8 mouse cellular contexts compared by ENCODE assay signal in genomic region chr14:55863773-55864172, GRCm38 (mm10). TPM values are rescaled to one million over a fixed set of nuclear protein-coding genes. Genes with fewer than 3 reads are reported as not detected.
DNase-seq lines count a peak whose midpoint lies in the region; ATAC-seq and TF ChIP-seq lines count a peak whose summit lies in the region.

No protein-coding gene starts in this region.

- WGBS in intestine, embryonic 16.5 days: 21% methylated on average over 7 of the region's 7 CpGs
- 24% methylated on average over 7 of the region's 7 CpGs for WGBS in liver, adult 2 months
- WGBS in neural tube, embryonic 11.5 days: 39% methylated on average over 7 of the region's 7 CpGs

- H3K79me2 ChIP-seq in liver, adult 2 months (ENCODE audit: control insufficient read depth, insufficient read depth, low read length): no peaks in the 10 kb centered on the region

- peaks cover 43% of the 10 kb centered on the region for H3K27me3 ChIP-seq in G1E (ENCODE audit: insufficient read depth, low read length)
- H3K27me3 ChIP-seq in intestine, embryonic 16.5 days (replicated peaks; ENCODE audit: control insufficient read depth, insufficient read depth, low read length): no peaks in the 10 kb centered on the region
- no peaks in the 10 kb centered on the region for H3K27me3 ChIP-seq in liver, adult 2 months (ENCODE audit: control insufficient read depth, insufficient read depth, low read length)
- H3K27me3 ChIP-seq in neural tube, embryonic 11.5 days (ENCODE audit: control insufficient read depth, insufficient read depth, low read length): no peaks in the 10 kb centered on the region

- H3K36me3 ChIP-seq in G1E (replicated peaks): no peaks in the 10 kb centered on the region
- H3K36me3 ChIP-seq in intestine, embryonic 16.5 days (ENCODE audit: control insufficient read depth, insufficient read depth, low read length): peaks cover 34% of the 10 kb centered on the region
- no peaks in the 10 kb centered on the region for H3K36me3 ChIP-seq in liver, adult 2 months (ENCODE audit: control insufficient read depth, insufficient read depth, low read length)
- H3K36me3 ChIP-seq in neural tube, embryonic 11.5 days (ENCODE audit: control insufficient read depth, insufficient read depth, low read length): peaks cover 14% of the 10 kb centered on the region

- TF ChIP-seq CTCF in G1E (IDR thresholded peaks at IDR 0.05; ENCODE audit: low read depth, low read length): peak; percentile 92
- peak; percentile 100 for TF ChIP-seq CTCF in gastrocnemius, adult 2 months (IDR thresholded peaks at IDR 0.05)
- TF ChIP-seq CTCF in liver, adult 2 months (IDR thresholded peaks at IDR 0.05; ENCODE audit: low read depth, low read length): peak; percentile 96

- peak; percentile 34; the same call in 1 of the 2 replicates for ATAC-seq in G1E (ENCODE audit: extremely low read depth, insufficient number of reproducible peaks, low FRiP score, poor library complexity, severe bottlenecking)
- ATAC-seq in intestine, embryonic 16.5 days: peak; percentile 68
- 0 out of 2 replicates have a peak, but pooled peaks have one; percentile 35 for ATAC-seq in neural tube, embryonic 11.5 days (ENCODE audit: insufficient read depth, low FRiP score, low TSS enrichment)

- intact Hi-C loops in gastrocnemius, adult 2 months (cut with DNase I): loop anchor here (1.0 to 2.0 kb wide), 2 partner anchors 41 to 83 kb away; no protein-coding TSS in a partner anchor

- H3K9ac ChIP-seq in intestine, embryonic 16.5 days (ENCODE audit: low read depth, low read length): no peak overlapping the region; the same call in 1 of the 2 replicates
- no peak overlapping the region for H3K9ac ChIP-seq in liver, adult 2 months (ENCODE audit: low read depth, low read length)
- H3K9ac ChIP-seq in neural tube, embryonic 11.5 days (ENCODE audit: low read length): no peak overlapping the region

- no peaks in the 10 kb centered on the region for H3K9me3 ChIP-seq in G1E (replicated peaks)
- no peaks in the 10 kb centered on the region for H3K9me3 ChIP-seq in intestine, embryonic 16.5 days (ENCODE audit: control insufficient read depth, low read length)
- H3K9me3 ChIP-seq in neural tube, embryonic 11.5 days (ENCODE audit: control insufficient read depth, low read length): no peaks in the 10 kb centered on the region

- no peak overlapping the region for H3K4me3 ChIP-seq in G1E (ENCODE audit: low read depth, low read length)
- H3K4me3 ChIP-seq in gastrocnemius, adult 2 months: no peak overlapping the region
- no peak overlapping the region for H3K4me3 ChIP-seq in intestine, embryonic 16.5 days (ENCODE audit: low read length)
- no peak overlapping the region for H3K4me3 ChIP-seq in liver, adult 2 months (ENCODE audit: insufficient read depth, low read depth, low read length)
- no peak overlapping the region for H3K4me3 ChIP-seq in neural tube, embryonic 11.5 days (ENCODE audit: low read depth, low read length)

- no peak for TF ChIP-seq POLR2A in liver, adult 2 months (IDR thresholded peaks at IDR 0.05; ENCODE audit: extremely low read depth, insufficient read depth, low read length)

- no peak overlapping the region for H3K27ac ChIP-seq in gastrocnemius, adult 2 months
- H3K27ac ChIP-seq in intestine, embryonic 16.5 days (ENCODE audit: low read length): no peak overlapping the region; the same call in 1 of the 2 replicates
- H3K27ac ChIP-seq in liver, adult 2 months (replicated peaks; ENCODE audit: insufficient read depth, low read depth, low read length): no peak overlapping the region
- H3K27ac ChIP-seq in neural tube, embryonic 11.5 days (ENCODE audit: low read depth, low read length): no peak overlapping the region

- DNase-seq in 416B (ENCODE audit: low read depth) (peak; percentile 75), G1E (ENCODE audit: low spot score) (peak; percentile 82)
- peak; percentile 69 for DNase-seq in cerebellum, adult 9-11 months
- DNase-seq in gastrocnemius, adult 2 months: peak; percentile 86
- DNase-seq in liver, adult 2 months (ENCODE audit: extremely low read depth, low read depth, low spot score): peak; percentile 33
- DNase-seq in neural tube, embryonic 11.5 days (ENCODE audit: low spot score): peak; percentile 72
- peak; percentile 57 to 68 for DNase-seq in thymus, postnatal 36 days

- H3K4me1 ChIP-seq in G1E (ENCODE audit: insufficient read depth, low read depth, low read length): peaks cover 6% of the 10 kb centered on the region; the same call in 1 of the 2 replicates
- peaks cover 21% of the 10 kb centered on the region for H3K4me1 ChIP-seq in intestine, embryonic 16.5 days (ENCODE audit: control insufficient read depth, insufficient read depth, low read length)
- no peaks in the 10 kb centered on the region for H3K4me1 ChIP-seq in liver, adult 2 months (ENCODE audit: control insufficient read depth, insufficient read depth, low read length)
- no peaks in the 10 kb centered on the region for H3K4me1 ChIP-seq in neural tube, embryonic 11.5 days (ENCODE audit: control insufficient read depth, insufficient read depth, low read length)

- H3K4me2 ChIP-seq in intestine, embryonic 16.5 days (ENCODE audit: low read depth, low read length): no peak overlapping the region
- no peak overlapping the region for H3K4me2 ChIP-seq in neural tube, embryonic 11.5 days (ENCODE audit: low read depth)

RNA-seq across cellular contexts. Expression of gene Nynrin, which starts 10.0 kb away (rescaled TPM):
- total RNA-seq in G1E (2014; fragmentation: Nextera tagmentation): 4.5 and 5.6 TPM in 2 replicates
- 3.0 TPM in 2 replicates for total RNA-seq in G1E (2017)
- 3.7 and 4.2 TPM in 2 replicates for polyA plus RNA-seq in G1E (2012)
- 1 to 10 TPM; 1.6 to 2.0 TPM for total RNA-seq in gastrocnemius, adult 2 months (2021)
- 12.6 and 13.6 TPM in 2 replicates for polyA plus RNA-seq in intestine, embryonic 16.5 days (2015; fragmentation: Nextera tagmentation; extraction: Ambion mirVana)
- total RNA-seq in liver, adult 2 months (2014; rRNA removed): 0.65 and 0.81 TPM in 2 replicates
- polyA plus RNA-seq in liver, adult 2 months (2012; rRNA removed): 0.66 and 0.71 TPM in 2 replicates
- 15.1 and 16.0 TPM in 2 replicates for polyA plus RNA-seq in neural tube, embryonic 11.5 days (2014; fragmentation: Nextera tagmentation; extraction: Ambion mirVana)

RNA-seq across cellular contexts. Expression of gene Cbln3, which starts 20.4 kb away (rescaled TPM):
- 0.53 TPM in 1 of 2 replicates, not detected in the other for total RNA-seq in G1E (2014; fragmentation: Nextera tagmentation)
- total RNA-seq in G1E (2017): 0.58 and 0.66 TPM in 2 replicates
- polyA plus RNA-seq in G1E (2012): 0.20 and 0.35 TPM in 2 replicates
- total RNA-seq in gastrocnemius, adult 2 months (2021): not detected
- 0.17 and 0.27 TPM in 2 replicates for polyA plus RNA-seq in intestine, embryonic 16.5 days (2015; fragmentation: Nextera tagmentation; extraction: Ambion mirVana)
- 0.18 and 0.34 TPM in 2 replicates for total RNA-seq in liver, adult 2 months (2014; rRNA removed)
- 0.49 and 0.64 TPM in 2 replicates for polyA plus RNA-seq in liver, adult 2 months (2012; rRNA removed)
- polyA plus RNA-seq in neural tube, embryonic 11.5 days (2014; fragmentation: Nextera tagmentation; extraction: Ambion mirVana): 0.13 and 0.22 TPM in 2 replicates

RNA-seq across cellular contexts. Expression of gene Khnyn, which starts 21.0 kb away (rescaled TPM):
- total RNA-seq in G1E (2014; fragmentation: Nextera tagmentation): 25.6 and 29.4 TPM in 2 replicates
- 75.1 and 81.7 TPM in 2 replicates for total RNA-seq in G1E (2017)
- 12.6 and 15.5 TPM in 2 replicates for polyA plus RNA-seq in G1E (2012)
- 1 to 10 TPM; 6.4 to 8.1 TPM for total RNA-seq in gastrocnemius, adult 2 months (2021)
- 12.5 and 13.6 TPM in 2 replicates for polyA plus RNA-seq in intestine, embryonic 16.5 days (2015; fragmentation: Nextera tagmentation; extraction: Ambion mirVana)
- total RNA-seq in liver, adult 2 months (2014; rRNA removed): 29.8 and 32.5 TPM in 2 replicates
- polyA plus RNA-seq in liver, adult 2 months (2012; rRNA removed): 13.3 and 15.4 TPM in 2 replicates
- 11.8 and 13.0 TPM in 2 replicates for polyA plus RNA-seq in neural tube, embryonic 11.5 days (2014; fragmentation: Nextera tagmentation; extraction: Ambion mirVana)

RNA-seq across cellular contexts. Expression of gene Sdr39u1, which starts 36.3 kb away (rescaled TPM):
- total RNA-seq in G1E (2014; fragmentation: Nextera tagmentation): not detected in 2 replicates
- 2.2 and 2.8 TPM in 2 replicates for total RNA-seq in G1E (2017)
- not detected in 2 replicates for polyA plus RNA-seq in G1E (2012)
- total RNA-seq in gastrocnemius, adult 2 months (2021): 100 to 1,000 TPM; 113 to 127 TPM
- polyA plus RNA-seq in intestine, embryonic 16.5 days (2015; fragmentation: Nextera tagmentation; extraction: Ambion mirVana): 85.2 and 89.2 TPM in 2 replicates
- total RNA-seq in liver, adult 2 months (2014; rRNA removed): 7.0 and 10.4 TPM in 2 replicates
- polyA plus RNA-seq in liver, adult 2 months (2012; rRNA removed): 13.4 and 16.1 TPM in 2 replicates
- polyA plus RNA-seq in neural tube, embryonic 11.5 days (2014; fragmentation: Nextera tagmentation; extraction: Ambion mirVana): 45.7 and 52.6 TPM in 2 replicates

RNA-seq across cellular contexts. Expression of gene Nfatc4, which starts 40.8 kb away (rescaled TPM):
- total RNA-seq in G1E (2014; fragmentation: Nextera tagmentation): not detected in 2 replicates
- 0.12 and 0.71 TPM in 2 replicates for total RNA-seq in G1E (2017)
- 0.04 TPM in 1 of 2 replicates, not detected in the other for polyA plus RNA-seq in G1E (2012)
- 1 to 10 TPM; 3.4 to 3.8 TPM for total RNA-seq in gastrocnemius, adult 2 months (2021)
- 21.1 and 21.2 TPM in 2 replicates for polyA plus RNA-seq in intestine, embryonic 16.5 days (2015; fragmentation: Nextera tagmentation; extraction: Ambion mirVana)
- total RNA-seq in liver, adult 2 months (2014; rRNA removed): 0.18 and 0.60 TPM in 2 replicates
- polyA plus RNA-seq in liver, adult 2 months (2012; rRNA removed): 0.30 and 0.43 TPM in 2 replicates
- 25.9 and 33.7 TPM in 2 replicates for polyA plus RNA-seq in neural tube, embryonic 11.5 days (2014; fragmentation: Nextera tagmentation; extraction: Ambion mirVana)

Comparison
In these comparisons a context has a peak if more than half of its experiments do, and no peak if none do; other contexts are left out.
1. DNase-seq: peak in every context shown above with its lines; median percentile 86 in gastrocnemius, adult 2 months; 82 in G1E; 75 in 416B; 72 in neural tube, embryonic 11.5 days; 69 in cerebellum, adult 9-11 months; 62 in thymus, postnatal 36 days; 33 in liver, adult 2 months.